Mouse (Mus musculus) natural killer cell, adult 2 months (primary cell): Measurements from ENCODE around the gene Aqp6.

Experiments
- DNase-seq, 2 experiments: peaks; one replicate each; pipeline ENCODE4 v3.0.0; 2022; ENCODE audit warnings: low spot score in 2 of 2

The Aqp6 gene

DNA sequence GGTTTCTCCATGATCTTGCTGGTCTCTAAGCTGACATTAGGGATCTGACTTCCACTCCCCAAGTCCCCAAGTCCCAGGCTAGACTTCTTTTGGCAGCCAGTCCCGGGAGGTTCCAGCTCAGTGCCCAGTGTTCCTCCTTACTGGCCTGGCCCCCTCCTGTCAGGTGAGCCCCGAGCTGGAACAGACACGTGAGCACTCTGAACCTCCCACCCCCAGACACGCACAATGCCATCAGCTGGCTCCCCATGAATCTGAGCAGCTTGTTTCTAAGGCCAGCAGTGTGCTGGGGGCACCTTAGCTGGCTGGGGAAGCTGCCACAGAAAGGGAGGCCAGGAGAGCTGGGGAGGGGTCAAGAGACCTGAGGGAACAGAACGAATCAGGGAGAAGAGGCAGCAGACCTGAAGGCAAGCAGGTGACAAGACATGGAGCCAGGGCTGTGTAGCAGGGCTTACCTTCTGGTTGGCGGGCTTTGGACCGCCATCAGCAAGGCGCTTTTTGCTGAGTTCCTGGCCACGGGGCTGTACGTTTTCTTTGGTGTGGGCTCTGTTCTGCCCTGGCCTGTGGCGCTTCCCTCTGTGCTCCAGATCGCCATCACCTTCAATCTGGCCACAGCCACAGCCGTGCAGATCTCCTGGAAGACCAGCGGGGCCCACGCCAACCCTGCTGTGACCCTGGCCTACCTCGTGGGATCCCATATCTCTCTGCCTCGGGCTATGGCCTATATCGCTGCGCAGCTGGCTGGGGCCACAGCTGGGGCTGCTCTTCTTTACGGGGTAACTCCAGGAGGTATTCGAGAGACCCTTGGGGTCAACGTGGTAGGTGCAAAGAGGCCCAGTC is at the start of gene Aqp6:
Gene Aqp6, plus strand, starts transcription at position 415 of the 837 bp plus-strand sequence.
- no peak for DNase-seq

DNA sequence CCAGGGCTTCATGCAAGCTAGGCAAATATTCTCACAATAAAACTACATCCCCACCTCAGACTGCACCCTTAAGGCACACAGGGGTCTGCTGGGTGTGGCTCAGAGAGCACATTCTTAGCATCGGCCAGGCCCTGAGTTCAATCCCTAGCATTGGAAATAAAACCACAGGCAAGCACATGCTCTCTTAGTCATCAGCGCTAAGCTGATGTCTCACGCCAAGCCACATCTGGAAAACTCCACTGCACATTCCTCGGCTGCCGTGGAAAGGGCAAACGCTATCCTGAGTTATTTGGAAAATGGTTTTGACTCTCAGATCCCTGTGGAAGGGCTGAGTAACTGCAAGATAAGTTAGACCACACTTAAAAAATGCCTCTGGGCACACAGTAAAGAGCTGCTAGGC is 47.4 kb upstream of the Aqp6 start:
- DNase-seq: no peak

DNA sequence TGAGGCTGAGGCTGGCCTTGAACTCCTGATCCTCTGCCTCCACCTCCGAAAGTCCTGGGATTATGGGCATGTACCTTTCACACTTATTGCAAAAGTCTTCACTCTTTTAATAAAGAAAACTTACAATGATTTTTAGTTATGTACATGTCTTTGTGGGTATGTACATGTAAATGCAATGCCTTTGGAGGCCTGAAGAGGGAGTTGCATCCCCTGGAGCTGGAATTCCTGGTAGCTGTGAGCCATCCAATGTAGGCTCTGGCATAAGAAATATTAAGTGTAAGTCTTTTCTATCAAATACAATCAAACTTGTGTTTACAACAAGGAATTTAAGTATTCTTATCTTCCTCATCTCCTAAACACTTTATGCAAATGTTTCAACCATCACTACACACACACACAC is 42.3 kb upstream of the Aqp6 start:
- no peak for DNase-seq

DNA sequence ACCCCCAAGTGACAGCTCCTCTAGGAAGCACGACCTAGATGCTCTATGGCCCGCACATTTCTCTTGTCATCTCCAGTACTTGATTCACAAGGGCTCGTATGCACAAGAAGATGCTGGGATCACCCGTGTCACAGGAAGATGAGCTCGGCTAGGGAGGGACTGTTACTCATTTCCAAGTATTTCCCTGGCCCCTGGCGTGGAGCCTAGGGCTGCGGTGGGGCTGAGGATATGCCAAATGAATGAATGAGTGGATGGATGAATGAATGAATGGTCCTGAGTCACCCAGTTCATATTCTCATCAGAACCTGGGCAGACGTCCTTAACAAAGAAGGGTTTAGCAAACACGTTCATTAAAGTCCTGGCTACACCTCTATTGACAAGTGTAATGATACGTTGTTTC is 41.0 kb upstream of the Aqp6 start:
- no peak for DNase-seq

DNA sequence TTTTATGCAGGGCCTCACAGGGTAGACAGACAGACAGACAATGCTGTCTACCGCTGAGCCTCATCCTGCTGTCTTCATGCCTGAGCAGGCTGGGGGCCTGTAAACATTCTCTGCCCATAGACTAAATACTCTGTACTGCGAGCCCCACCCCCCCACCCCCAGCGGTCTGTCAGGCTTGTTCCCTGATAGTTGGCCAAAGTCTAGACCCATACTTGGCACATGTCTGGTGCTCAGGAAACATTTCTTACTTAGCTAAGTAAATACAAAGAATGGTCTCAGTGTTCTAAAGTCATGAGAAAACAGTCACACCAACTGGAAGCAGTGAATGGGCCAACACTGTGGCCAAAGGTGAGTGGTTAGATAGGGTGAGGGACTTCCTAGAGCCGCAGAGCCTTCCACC is 33.8 kb upstream of the Aqp6 start:
- DNase-seq: no peak

DNA sequence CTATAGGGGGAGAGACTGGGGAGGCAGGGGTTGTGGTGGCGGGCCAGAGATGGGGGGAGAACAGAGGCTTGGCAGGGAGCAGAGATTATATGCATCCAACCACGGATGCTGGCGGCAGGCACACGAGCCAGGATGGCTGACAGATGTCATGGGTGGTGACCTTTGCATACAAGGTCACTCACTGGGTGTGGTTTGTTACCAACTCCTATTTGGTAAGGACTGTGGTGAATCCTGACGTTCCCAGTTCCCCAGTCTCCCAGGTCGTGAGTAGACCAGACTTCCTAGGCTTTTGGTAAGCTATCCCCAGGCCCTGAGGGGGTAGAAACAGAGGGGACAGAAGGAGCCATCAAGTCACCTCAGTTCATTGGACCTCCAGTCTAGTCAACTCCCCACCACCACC is 32.5 kb upstream of the Aqp6 start:
- no peak for DNase-seq

DNA sequence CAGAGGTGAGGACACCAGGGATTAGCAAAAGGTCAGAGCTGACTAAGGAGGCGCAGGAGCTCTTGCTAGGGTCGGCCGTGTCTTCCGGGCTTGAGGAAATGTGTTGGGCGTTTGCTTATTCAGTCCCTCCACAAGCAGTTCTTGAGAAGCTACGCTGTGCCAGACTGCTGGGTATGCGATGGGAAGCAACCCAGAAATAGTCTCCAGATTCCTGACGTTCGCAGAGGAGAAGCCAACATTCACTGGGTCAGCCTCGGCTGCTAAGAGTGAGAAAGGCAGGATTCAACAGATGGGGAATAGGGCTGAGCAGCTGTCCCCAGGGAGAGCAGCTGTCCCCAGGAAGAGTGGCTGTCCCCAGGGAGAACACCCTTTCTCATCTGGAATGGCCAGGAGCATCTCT is 32.1 kb upstream of the Aqp6 start:
- no peak for DNase-seq

DNA sequence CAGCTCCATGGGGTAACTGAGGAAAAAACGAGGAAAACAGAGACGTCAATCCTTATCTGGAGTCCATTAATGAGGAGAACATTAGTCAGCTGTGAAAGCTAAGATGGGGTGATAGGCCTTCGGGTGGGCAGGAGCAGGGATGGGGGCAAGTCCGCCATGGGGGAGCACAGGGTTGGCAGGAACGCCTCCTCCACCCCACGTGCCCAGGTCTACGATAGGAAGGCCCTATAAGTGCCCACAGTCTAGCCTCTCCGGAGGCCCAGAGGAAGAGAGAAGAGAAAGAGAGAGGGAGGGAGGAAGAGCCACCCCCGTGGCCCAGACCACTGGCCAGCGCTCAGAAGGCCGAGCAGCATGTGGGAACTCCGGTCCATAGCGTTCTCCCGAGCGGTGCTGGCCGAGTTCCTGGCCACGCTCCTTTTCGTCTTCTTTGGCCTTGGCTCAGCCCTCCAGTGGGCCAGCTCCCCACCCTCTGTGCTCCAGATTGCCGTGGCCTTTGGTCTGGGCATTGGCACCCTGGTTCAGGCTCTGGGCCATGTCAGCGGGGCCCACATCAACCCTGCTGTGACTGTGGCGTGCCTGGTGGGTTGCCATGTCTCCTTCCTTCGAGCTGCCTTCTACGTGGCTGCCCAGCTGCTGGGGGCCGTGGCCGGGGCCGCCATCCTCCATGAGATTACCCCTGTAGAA is 22.3 kb upstream of the Aqp6 start, which contains the start of gene Aqp2:
Gene Aqp2, plus strand, starts transcription at position 254 of the 684 bp plus-strand sequence.
- DNase-seq: no peak

DNA sequence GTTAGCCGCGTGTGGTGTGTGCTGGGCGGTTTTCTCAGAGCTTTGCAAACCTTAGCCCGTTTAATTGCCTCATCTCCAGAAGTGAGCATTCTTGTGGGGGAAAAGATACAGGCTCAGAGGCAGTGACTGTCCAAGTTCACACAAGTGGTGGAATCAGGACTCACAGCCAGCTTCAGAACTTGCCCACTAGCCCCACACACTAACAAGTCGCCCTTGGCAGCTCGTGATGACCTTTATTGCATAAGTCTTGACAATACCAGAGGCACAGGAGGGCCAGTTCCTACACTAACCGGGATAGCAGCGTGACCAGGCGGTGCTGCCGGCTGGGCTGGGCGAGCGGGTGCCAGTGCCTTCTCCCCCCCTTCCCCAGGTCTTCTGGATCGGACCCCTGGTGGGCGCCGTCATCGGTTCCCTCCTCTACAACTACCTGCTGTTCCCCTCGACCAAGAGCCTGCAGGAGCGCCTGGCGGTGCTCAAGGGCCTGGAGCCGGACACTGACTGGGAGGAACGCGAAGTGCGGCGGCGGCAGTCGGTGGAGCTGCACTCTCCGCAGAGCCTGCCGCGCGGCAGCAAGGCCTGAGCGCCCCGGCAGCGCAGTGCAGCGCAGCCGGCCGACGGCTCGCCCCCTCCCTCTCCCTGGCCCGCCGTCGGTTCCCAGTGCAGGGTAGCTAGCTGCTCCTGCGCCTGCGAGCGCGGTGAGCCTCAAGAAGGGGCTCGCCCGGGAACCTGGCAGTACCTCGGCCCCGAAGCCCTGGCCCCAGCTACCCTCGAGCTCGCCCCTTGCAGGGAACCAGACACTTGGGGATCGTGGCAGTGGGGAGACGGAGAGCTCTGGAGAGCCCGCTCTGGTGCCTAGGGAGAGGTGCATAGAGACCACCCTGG is 17.5 kb upstream of the Aqp6 start:
- no peak for DNase-seq

DNA sequence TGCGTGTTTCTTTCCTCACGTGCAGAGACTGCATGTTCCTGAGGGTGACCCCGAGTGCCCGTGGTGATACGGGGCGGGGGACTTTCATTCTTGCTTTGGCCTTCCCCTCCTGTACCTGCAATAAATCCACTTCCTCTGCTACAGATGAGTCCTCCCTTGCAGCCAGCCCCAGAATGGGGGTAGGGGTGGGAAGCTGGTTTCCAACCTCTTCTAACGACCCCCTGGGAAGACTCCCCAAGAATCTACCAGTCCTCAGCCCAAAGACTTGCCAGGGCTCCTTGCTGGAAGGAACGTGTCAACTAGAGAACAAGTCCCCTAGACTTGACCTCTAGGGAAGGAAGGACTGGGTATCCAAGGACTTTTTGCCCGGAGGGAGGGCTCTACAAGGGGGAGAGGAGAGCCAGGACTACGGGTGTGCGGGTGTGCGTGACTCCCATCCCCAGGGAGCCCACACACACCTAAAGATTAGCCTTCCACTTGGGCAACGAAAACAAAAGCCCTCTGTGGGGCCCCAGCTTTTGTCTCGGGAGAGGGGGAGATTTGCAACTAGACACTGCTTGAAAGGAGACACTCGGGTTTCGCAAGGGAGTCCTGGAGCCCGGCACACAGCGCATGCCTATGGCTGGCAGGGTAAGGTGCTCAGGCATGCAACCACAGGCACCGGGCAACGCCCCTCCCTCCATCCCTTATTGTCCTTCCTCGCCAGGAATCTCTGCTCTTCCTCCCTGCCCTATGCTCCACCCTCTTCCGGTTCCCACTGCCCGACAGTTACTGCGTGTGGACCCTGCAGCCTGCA is 16.6 kb upstream of the Aqp6 start:
- DNase-seq: no peak

DNA sequence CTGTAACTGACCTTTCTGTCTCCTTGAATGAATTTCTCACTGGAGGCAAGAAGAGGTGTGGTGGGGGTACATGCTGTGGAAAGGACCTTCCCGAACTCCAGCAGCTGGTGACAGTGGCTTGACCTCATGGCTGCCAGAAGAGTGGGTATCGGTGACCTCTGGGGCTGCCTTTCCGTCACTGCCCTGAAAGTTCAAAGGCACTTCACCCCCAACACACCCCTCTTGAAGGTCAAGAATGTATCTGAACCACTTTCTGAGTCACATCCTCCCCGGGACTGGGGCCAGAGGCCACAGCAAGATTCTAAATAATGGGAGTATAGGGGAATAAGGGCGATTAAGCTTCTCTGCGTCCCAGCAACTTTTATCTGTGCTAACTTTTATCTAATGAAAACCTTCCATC is 15.5 kb upstream of the Aqp6 start:
- DNase-seq: no peak

DNA sequence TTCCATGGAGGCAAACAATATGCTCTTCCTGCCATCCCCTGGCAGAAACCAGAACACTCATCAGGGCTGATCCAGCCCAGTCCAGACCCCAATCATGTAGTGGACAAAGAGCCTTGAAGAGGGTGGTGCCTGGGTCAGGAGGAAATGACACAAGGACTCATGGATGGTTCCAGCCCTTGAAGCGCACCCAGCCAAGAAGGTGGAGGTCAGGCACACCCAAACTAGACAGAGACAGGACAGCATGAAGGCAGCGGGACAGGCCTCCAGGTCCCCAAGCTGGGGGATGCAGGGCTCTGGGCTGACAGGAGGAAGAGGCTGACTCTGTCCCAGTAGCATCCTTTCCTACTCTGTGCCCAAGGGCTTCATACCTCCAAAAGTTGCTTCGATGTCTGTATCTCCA is 14.7 kb upstream of the Aqp6 start:
- no peak for DNase-seq

DNA sequence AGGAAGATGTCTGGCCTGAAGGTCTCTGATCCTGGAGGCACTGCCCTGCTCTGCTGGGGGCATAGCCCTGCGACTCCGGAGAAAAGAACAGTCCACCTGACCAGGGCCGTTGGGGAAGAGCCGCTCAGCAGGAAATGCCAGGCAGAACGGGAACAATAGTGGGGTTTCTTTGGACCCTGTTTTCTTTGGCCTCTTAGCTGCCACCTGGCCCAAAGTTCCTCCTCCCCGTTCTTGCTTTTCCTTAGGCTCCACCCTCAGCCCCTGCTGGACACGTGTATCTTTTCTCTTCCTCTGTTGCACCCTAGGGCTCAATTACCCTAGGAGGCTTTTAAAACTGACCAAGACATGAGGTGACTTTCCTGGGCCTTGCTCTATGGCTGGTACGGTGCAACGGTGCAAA is 12.0 kb upstream of the Aqp6 start:
- DNase-seq: no peak

DNA sequence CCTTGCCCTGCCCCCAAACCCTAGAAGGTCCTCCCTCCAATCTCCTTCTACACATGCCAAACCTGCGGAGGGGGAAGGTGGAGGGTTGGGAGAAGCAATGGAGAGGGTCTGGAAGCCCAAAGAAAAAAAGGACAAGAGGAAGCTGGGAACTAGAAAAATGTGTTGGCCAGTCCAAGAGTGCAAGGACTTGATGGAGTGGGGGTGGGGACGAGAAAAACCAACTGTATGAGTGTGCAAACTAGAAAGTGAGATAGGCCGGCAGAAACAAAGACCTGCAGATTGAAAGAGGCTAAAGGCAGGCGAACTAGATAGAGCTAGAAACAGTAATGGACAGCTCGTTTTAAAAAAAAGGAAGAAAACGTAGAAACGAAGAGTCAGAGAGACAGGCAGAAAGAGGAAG is 11.5 kb upstream of the Aqp6 start:
- DNase-seq: no peak

DNA sequence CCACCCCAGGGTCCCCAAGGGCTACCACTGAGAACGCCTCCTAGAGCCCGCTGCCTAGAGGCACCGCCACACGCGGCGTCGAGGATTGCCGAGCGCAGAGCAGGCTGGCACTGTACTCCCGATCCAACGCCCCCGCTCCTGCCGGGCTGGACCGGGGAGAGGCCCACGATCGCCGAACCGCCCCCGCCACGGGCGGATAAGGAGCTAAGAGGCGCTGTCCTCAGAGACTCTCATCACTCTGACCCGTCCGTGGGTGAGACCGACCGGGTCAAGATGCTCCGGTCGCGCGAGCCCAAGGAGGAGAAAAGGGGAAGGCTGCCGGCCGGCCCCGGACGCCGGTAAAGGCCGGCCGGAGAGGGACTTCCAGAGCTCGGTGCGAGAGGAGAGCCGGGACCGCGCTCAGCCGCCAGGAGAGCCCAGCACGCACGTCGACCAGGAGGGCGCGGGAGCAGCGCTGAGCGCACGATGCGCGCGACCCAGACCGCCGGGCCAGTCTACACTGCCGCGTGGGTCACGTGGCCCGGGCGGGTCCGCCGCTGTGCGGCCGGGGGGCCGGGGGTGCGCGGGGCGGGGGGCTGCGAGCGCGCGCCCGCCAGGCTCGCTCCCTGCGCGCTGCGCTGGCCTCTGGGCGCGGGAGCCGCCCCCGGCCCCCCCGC is 10.6 kb upstream of the Aqp6 start, which contains the start of gene Aqp5:
Gene Aqp5, plus strand, starts transcription at position 354 of the 656 bp plus-strand sequence.
- DNase-seq: no peak

DNA sequence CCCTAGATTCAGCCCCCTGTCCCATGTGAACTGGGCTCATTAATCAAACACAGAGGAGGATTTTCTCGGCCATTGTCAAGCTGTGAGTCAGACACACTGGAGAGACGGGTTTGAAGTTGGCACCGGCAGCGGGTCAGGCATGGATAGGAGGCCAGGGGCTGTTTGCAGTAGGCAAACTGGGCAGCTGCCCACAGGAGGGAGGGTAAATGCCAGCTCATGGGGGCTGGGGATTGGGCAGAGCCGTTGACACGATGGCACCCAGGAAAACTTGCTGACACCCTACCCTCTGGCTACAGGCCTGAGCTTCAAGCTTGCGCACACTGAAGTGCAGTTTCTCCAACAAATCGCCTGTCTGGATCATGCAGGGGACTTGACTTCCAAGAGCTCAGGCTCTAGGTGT is 9.0 kb upstream of the Aqp6 start:
- DNase-seq: no peak

DNA sequence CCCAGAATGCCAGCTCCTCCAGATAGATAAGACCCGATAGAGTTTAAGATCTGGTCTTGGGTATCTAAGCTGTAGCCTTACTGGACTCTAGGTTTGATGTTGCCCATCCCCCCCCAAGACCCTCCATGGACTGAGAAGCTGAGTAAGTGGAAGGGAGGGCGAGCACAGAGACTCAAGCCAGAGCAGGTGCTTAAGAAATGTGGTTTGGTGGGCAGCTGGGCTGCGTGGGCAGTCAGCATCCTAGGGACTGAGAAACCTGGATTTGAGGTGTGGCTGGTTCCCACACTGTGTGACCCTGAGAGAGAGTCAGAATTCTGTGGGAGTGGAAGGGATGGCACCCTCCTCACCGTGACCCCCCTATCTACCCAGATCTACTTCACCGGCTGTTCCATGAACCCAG is 8.3 kb upstream of the Aqp6 start:
- DNase-seq: no peak

DNA sequence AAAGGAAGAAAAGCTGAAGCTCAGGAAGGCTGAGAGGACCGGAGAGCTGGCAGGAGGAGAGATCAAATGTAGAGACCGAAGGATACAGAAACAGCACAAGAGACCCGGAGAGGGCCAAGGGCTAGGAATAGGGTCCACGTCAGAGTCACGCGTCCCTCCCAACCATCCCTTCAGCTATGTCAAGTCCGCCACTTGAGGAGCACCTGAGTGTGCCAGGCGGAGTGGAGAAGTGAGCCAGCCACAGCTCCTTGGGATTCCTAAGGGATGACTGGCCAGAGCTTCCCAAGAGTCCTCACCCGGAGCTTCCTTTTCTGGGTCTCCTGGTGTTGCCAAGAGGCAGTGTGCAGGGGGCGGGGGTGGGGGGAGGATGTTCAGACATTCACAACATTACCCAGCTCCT is 6.2 kb upstream of the Aqp6 start:
- no peak for DNase-seq

DNA sequence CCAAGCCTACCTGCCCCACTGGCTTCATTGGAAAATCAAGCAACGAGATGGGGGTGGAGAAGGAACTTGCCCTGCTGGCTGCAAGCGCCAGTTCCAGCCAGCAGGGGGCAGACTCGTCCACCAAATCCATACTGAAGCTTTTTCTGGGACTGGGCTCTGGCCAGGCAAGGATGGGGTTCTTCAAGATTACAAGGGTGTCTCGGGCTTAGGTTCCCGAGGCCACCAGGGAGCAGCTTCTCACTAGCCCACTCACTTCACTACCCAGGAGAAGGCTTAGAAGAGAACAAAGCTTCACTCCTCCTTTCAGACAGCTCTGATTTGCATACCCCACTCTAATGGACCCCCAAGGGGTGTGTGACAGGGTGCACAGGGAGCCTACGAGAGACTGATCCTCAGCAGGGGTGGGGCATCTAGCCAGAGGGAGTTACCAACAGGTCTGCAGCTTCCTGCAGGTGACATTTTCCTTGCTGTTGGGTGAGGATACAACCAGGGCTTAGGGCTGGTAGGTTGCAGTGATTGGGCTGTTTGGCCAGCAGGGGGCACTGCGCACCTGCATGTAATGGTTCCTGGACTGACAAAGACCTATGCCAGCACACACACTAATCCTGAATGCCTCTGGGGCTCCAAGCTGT is 5.0 kb upstream of the Aqp6 start:
- DNase-seq: peak; percentile 70 to 73

DNA sequence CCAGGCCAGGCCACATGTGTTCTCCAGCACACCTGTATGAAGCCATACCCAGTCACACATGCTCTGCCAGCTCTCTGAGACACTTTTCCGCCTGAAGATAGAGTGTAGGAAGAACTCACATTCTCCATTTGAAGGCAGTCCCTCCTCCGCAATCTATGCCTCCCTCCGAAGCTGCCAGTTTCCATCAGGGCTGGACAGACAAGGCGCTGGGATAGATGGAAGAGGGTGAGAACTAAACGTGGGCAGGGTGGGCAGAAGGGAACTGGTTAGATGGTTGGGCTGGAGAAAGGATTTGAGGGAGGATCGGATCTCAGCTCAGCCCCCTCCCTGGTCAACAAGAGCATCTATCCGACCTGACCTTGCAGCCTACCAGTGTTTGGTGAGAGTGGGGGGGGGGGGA is 4.4 kb upstream of the Aqp6 start:
- no peak for DNase-seq
